Mouse (Mus musculus) left cerebral cortex, adult 18-20 months (tissue): ENCODE results near the gene Lgalsl. TPM values are rescaled to one million over a fixed set of nuclear protein-coding genes. Genes with fewer than 3 reads are reported as not detected.

ENCODE experiments used
- DNase-seq, 2 experiments: peaks; one replicate each; pipeline ENCODE4 v3.0.0; 2021 to 2022; ENCODE audit warnings: low spot score in 2 of 2, mixed read lengths in 1 of 2
- long read RNA-seq, 2 experiments: library from polyadenylated mRNA; stranded (forward); transcript quantifications; one replicate each; pipeline ENCODE4 v2.0.0; 2021
- total RNA-seq, 2 experiments: library from RNA; stranded (reverse); gene quantifications; 2 replicates each; pipeline ENCODE4 v1.2.3; 2021

Lgalsl gene
- 10 to 100 TPM; 77.9 to 85.3 TPM for total RNA-seq
- long read RNA-seq, experiment 1, transcript Lgalsl-203 (4 exons, 913 nt) = minor isoform, 12 of 136 reads
- long read RNA-seq, experiment 1, transcript Lgalsl-201 (5 exons, 3,362 nt) = major isoform, 106 of 136 reads
- long read RNA-seq, experiment 1, partial matches to known transcripts = 3 of 136 reads
- long read RNA-seq, experiment 1, other reads (novel, unspliced or antisense) = 15 of 136 reads
- long read RNA-seq, experiment 2, transcript Lgalsl-201 (5 exons, 3,362 nt) = major isoform, 100 of 118 reads
- long read RNA-seq, experiment 2, transcript Lgalsl-203 (4 exons, 913 nt) = minor isoform, 6 of 118 reads
- long read RNA-seq, experiment 2, partial matches to known transcripts = 1 of 118 reads
- long read RNA-seq, experiment 2, other reads (novel, unspliced or antisense) = 11 of 118 reads

- DNase-seq = peak; percentile 62 to 82
These were observed at the start of gene Lgalsl for GRCm38 (mm10) chr11:20830686-20831505. Lgalsl (minus strand) TSS chr11:20831056.

- no peak for DNase-seq
These were observed 47.8 kb upstream of the Lgalsl start for GRCm38 (mm10) chr11:20878644-20879043.

- no peak for DNase-seq
These were observed 46.8 kb upstream of the Lgalsl start for GRCm38 (mm10) chr11:20877578-20878096.

GRCm38 (mm10) chr11:20873386-20873785, 42.5 kb upstream of the Lgalsl start:
- DNase-seq = no peak

- DNase-seq = no peak
These were observed 42.1 kb upstream of the Lgalsl start for GRCm38 (mm10) chr11:20872911-20873310.

GRCm38 (mm10) chr11:20872444-20872843, 41.6 kb upstream of the Lgalsl start:
- DNase-seq = no peak

GRCm38 (mm10) chr11:20869927-20870326, 39.1 kb upstream of the Lgalsl start:
- DNase-seq = no peak

GRCm38 (mm10) chr11:20865450-20865849, 34.6 kb upstream of the Lgalsl start:
- no peak for DNase-seq

GRCm38 (mm10) chr11:20864647-20865046, 33.8 kb upstream of the Lgalsl start:
- no peak for DNase-seq

GRCm38 (mm10) chr11:20862101-20862500, 31.2 kb upstream of the Lgalsl start:
- no peak for DNase-seq

- no peak for DNase-seq
These were observed 29.5 kb upstream of the Lgalsl start for GRCm38 (mm10) chr11:20860351-20860750.

GRCm38 (mm10) chr11:20859858-20860257, 29.0 kb upstream of the Lgalsl start:
- no peak for DNase-seq

GRCm38 (mm10) chr11:20858921-20859668, 28.2 kb upstream of the Lgalsl start:
- peak; percentile 63 to 77 for DNase-seq

GRCm38 (mm10) chr11:20857921-20858320, 27.1 kb upstream of the Lgalsl start:
- DNase-seq = no peak

GRCm38 (mm10) chr11:20854032-20854741, 23.3 kb upstream of the Lgalsl start:
- no peak for DNase-seq

- DNase-seq = no peak
These were observed 19.3 kb upstream of the Lgalsl start for GRCm38 (mm10) chr11:20850196-20850595.

- DNase-seq = no peak
These were observed 18.5 kb upstream of the Lgalsl start for GRCm38 (mm10) chr11:20849403-20849802.

GRCm38 (mm10) chr11:20837366-20837765, 6.5 kb upstream of the Lgalsl start:
- no peak for DNase-seq

GRCm38 (mm10) chr11:20831600-20832137, 813 bp upstream of the Lgalsl start:
- peak in 1 of 2 experiments; percentile 20 for DNase-seq

GRCm38 (mm10) chr11:20829993-20830685, 717 bp downstream of the Lgalsl start:
- peak; percentile 5 to 6 for DNase-seq
